Mouse (Mus musculus): ENCODE measurements at regions not wholly inside any gene's neighbourhood (a gene's known extent, or its start where the extent isn't known, plus 50 kb on each side); places are given as distances from the start of the nearest gene placed in this dataset.

GRCm38 (mm10) chr8:77814796-77815647 is 90.8 kb upstream of the Ednra start:
- Histone ChIP-seq H3K4me1 (ENCODE audit: control insufficient read depth, insufficient read depth, low read depth, low read length) (no peaks in the 10 kb centered on the region), H3K4me3 (ENCODE audit: low read length) (no peak overlapping the region), H3K4me2 (ENCODE audit: low read length) (no peak overlapping the region), H3K9ac (ENCODE audit: low read depth, low read length) (no peak overlapping the region), H3K27me3 (replicated peaks; ENCODE audit: control insufficient read depth, insufficient read depth, low read length) (no peaks in the 10 kb centered on the region), H3K36me3 (ENCODE audit: control insufficient read depth, insufficient read depth, low read length) (no peaks in the 10 kb centered on the region), H3K9me3 (ENCODE audit: control insufficient read depth, low read length) (no peaks in the 10 kb centered on the region), H3K27ac (ENCODE audit: low read depth, low read length) (no peak overlapping the region)
- WGBS = 52% methylated on average over 12 of the region's 12 CpGs
- no peak for ATAC-seq

- WGBS = 45% methylated on average over 7 of the region's 7 CpGs
These were observed 91.3 kb upstream of the Ednra start for GRCm38 (mm10) chr8:77815648-77815971.

GRCm38 (mm10) chr8:77816217-77816616 is 92.0 kb upstream of the Ednra start:
- Histone ChIP-seq H3K27me3 (replicated peaks; ENCODE audit: control insufficient read depth, insufficient read depth, low read length) (no peaks in the 10 kb centered on the region), H3K4me2 (ENCODE audit: low read length) (no peak overlapping the region), H3K9me3 (ENCODE audit: control insufficient read depth, low read length) (no peaks in the 10 kb centered on the region), H3K27ac (ENCODE audit: low read depth, low read length) (no peak overlapping the region), H3K9ac (ENCODE audit: low read depth, low read length) (no peak overlapping the region), H3K4me1 (ENCODE audit: control insufficient read depth, insufficient read depth, low read depth, low read length) (no peaks in the 10 kb centered on the region), H3K4me3 (ENCODE audit: low read length) (no peak overlapping the region), H3K36me3 (ENCODE audit: control insufficient read depth, insufficient read depth, low read length) (no peaks in the 10 kb centered on the region)
- ATAC-seq = no peak
- 84% methylated on average over 4 of the region's 4 CpGs for WGBS

More at GRCm38 (mm10) chr8:77815648-77815971, 91.3 kb upstream of the Ednra start:
- no peak overlapping the region for H3K9ac ChIP-seq (ENCODE audit: low read depth, low read length)
- H3K4me1 ChIP-seq (ENCODE audit: control insufficient read depth, insufficient read depth, low read depth, low read length) = no peaks in the 10 kb centered on the region
- no peak for ATAC-seq
- no peaks in the 10 kb centered on the region for H3K27me3 ChIP-seq (replicated peaks; ENCODE audit: control insufficient read depth, insufficient read depth, low read length)
- no peak overlapping the region for H3K4me2 ChIP-seq (ENCODE audit: low read length)
- H3K4me3 ChIP-seq (ENCODE audit: low read length) = no peak overlapping the region
- no peaks in the 10 kb centered on the region for H3K36me3 ChIP-seq (ENCODE audit: control insufficient read depth, insufficient read depth, low read length)
- H3K27ac ChIP-seq (ENCODE audit: low read depth, low read length) = no peak overlapping the region
- H3K9me3 ChIP-seq (ENCODE audit: control insufficient read depth, low read length) = no peaks in the 10 kb centered on the region

GRCm38 (mm10) chr8:77825786-77826185 is 101.5 kb upstream of the Ednra start:
- H3K4me3 ChIP-seq (ENCODE audit: low read length) = no peak overlapping the region
- H3K27me3 ChIP-seq (replicated peaks; ENCODE audit: control insufficient read depth, insufficient read depth, low read length) = no peaks in the 10 kb centered on the region
- H3K36me3 ChIP-seq (ENCODE audit: control insufficient read depth, insufficient read depth, low read length) = no peaks in the 10 kb centered on the region
- no peak overlapping the region for H3K4me2 ChIP-seq (ENCODE audit: low read length)
- 79% methylated on average over 1 of the region's 1 CpGs for WGBS
- H3K9me3 ChIP-seq (ENCODE audit: control insufficient read depth, low read length) = no peaks in the 10 kb centered on the region
- H3K9ac ChIP-seq (ENCODE audit: low read depth, low read length) = no peak overlapping the region
- no peaks in the 10 kb centered on the region for H3K4me1 ChIP-seq (ENCODE audit: control insufficient read depth, insufficient read depth, low read depth, low read length)
- 0 out of 2 replicates have a peak, but pooled peaks have one; percentile 34 for ATAC-seq
- no peak overlapping the region for H3K27ac ChIP-seq (ENCODE audit: low read depth, low read length)

- Histone ChIP-seq H3K27me3 (replicated peaks; ENCODE audit: control insufficient read depth, insufficient read depth, low read length) (no peaks in the 10 kb centered on the region), H3K9ac (ENCODE audit: low read depth, low read length) (no peak overlapping the region), H3K27ac (ENCODE audit: low read depth, low read length) (no peak overlapping the region), H3K4me1 (ENCODE audit: control insufficient read depth, insufficient read depth, low read depth, low read length) (no peaks in the 10 kb centered on the region), H3K4me2 (ENCODE audit: low read length) (no peak overlapping the region), H3K4me3 (ENCODE audit: low read length) (no peak overlapping the region), H3K9me3 (ENCODE audit: control insufficient read depth, low read length) (no peaks in the 10 kb centered on the region), H3K36me3 (ENCODE audit: control insufficient read depth, insufficient read depth, low read length) (no peaks in the 10 kb centered on the region)
- WGBS = 74% methylated on average over 2 of the region's 2 CpGs
- no peak for ATAC-seq
These were observed 102.0 kb upstream of the Ednra start for GRCm38 (mm10) chr8:77826255-77826654.

- 26% methylated on average over 7 of the region's 7 CpGs for WGBS
- Histone ChIP-seq H3K4me2 (ENCODE audit: low read length) (no peak overlapping the region), H3K27ac (ENCODE audit: low read depth, low read length) (no peak overlapping the region), H3K4me3 (ENCODE audit: low read length) (no peak overlapping the region), H3K36me3 (ENCODE audit: control insufficient read depth, insufficient read depth, low read length) (no peaks in the 10 kb centered on the region), H3K9ac (ENCODE audit: low read depth, low read length) (no peak overlapping the region), H3K9me3 (ENCODE audit: control insufficient read depth, low read length) (no peaks in the 10 kb centered on the region), H3K27me3 (replicated peaks; ENCODE audit: control insufficient read depth, insufficient read depth, low read length) (no peaks in the 10 kb centered on the region), H3K4me1 (ENCODE audit: control insufficient read depth, insufficient read depth, low read depth, low read length) (no peaks in the 10 kb centered on the region)
- ATAC-seq = no peak
These were observed 103.8 kb upstream of the Ednra start for GRCm38 (mm10) chr8:77828079-77828478.

GRCm38 (mm10) chr8:77829126-77829748 is 105.0 kb upstream of the Ednra start:
- ATAC-seq = no peak
- 59% methylated on average over 5 of the region's 5 CpGs for whole genome bisulfite sequencing
- no peaks in the 10 kb centered on the region for H3K9me3 ChIP-seq (ENCODE audit: control insufficient read depth, low read length)
- no peak overlapping the region for H3K4me3 ChIP-seq (ENCODE audit: low read length)
- no peaks in the 10 kb centered on the region for H3K4me1 ChIP-seq (ENCODE audit: control insufficient read depth, insufficient read depth, low read depth, low read length)
- no peak overlapping the region for H3K27ac ChIP-seq (ENCODE audit: low read depth, low read length)
- H3K27me3 ChIP-seq (replicated peaks; ENCODE audit: control insufficient read depth, insufficient read depth, low read length) = no peaks in the 10 kb centered on the region
- no peak overlapping the region for H3K9ac ChIP-seq (ENCODE audit: low read depth, low read length)
- no peaks in the 10 kb centered on the region for H3K36me3 ChIP-seq (ENCODE audit: control insufficient read depth, insufficient read depth, low read length)
- no peak overlapping the region for H3K4me2 ChIP-seq (ENCODE audit: low read length)

GRCm38 (mm10) chr8:77829764-77830163 is 105.5 kb upstream of the Ednra start:
- H3K9ac ChIP-seq (ENCODE audit: low read depth, low read length) = no peak overlapping the region
- H3K27me3 ChIP-seq (replicated peaks; ENCODE audit: control insufficient read depth, insufficient read depth, low read length) = no peaks in the 10 kb centered on the region
- no peak for ATAC-seq
- H3K4me1 ChIP-seq (ENCODE audit: control insufficient read depth, insufficient read depth, low read depth, low read length) = no peaks in the 10 kb centered on the region
- H3K9me3 ChIP-seq (ENCODE audit: control insufficient read depth, low read length) = no peaks in the 10 kb centered on the region
- 88% methylated on average over 5 of the region's 5 CpGs for WGBS
- no peak overlapping the region for H3K27ac ChIP-seq (ENCODE audit: low read depth, low read length)
- no peak overlapping the region for H3K4me2 ChIP-seq (ENCODE audit: low read length)
- H3K36me3 ChIP-seq (ENCODE audit: control insufficient read depth, insufficient read depth, low read length) = no peaks in the 10 kb centered on the region
- H3K4me3 ChIP-seq (ENCODE audit: low read length) = no peak overlapping the region

- Histone ChIP-seq H3K27me3 (replicated peaks; ENCODE audit: control insufficient read depth, insufficient read depth, low read length) (no peaks in the 10 kb centered on the region), H3K4me1 (ENCODE audit: control insufficient read depth, insufficient read depth, low read depth, low read length) (no peaks in the 10 kb centered on the region), H3K9ac (ENCODE audit: low read depth, low read length) (no peak overlapping the region), H3K36me3 (ENCODE audit: control insufficient read depth, insufficient read depth, low read length) (no peaks in the 10 kb centered on the region), H3K4me2 (ENCODE audit: low read length) (no peak overlapping the region), H3K9me3 (ENCODE audit: control insufficient read depth, low read length) (no peaks in the 10 kb centered on the region), H3K4me3 (ENCODE audit: low read length) (no peak overlapping the region), H3K27ac (ENCODE audit: low read depth, low read length) (no peak overlapping the region)
- WGBS = 82% methylated on average over 6 of the region's 6 CpGs
- ATAC-seq = no peak
These were observed 110.0 kb upstream of the Ednra start for GRCm38 (mm10) chr8:77834283-77834682.

Measured in hindbrain, embryonic 16.5 days (tissue).